Mouse (Mus musculus) embryonic facial prominence, embryonic 15.5 days (tissue): ENCODE results near the gene Phka2. TPM values are rescaled to one million over a fixed set of nuclear protein-coding genes. Genes with fewer than 3 reads are reported as not detected.

Experiments used
- ATAC-seq: fragments of 200-750 bp; cut with Nextera tagmentation; 2 replicates; pipeline ENCODE4 v1.8.0; 2017; ENCODE audit warnings: low read depth, moderate TSS enrichment; ENCODE audit not compliant: insufficient number of reproducible peaks, low FRiP score, low TSS enrichment
- H3K27ac ChIP-seq: fragments of 300-500 bp; sonication (generic); replicated peaks from 2 replicates; pipeline ENCODE4 v1.5.1; 2015; ENCODE audit warnings: mild to moderate bottlenecking, inconsistent platforms
- H3K27me3 ChIP-seq: fragments of 300-500 bp; sonication (generic); 2 replicates; pipeline ENCODE4 v1.6.1; 2015; ENCODE audit warnings: inconsistent platforms
- H3K36me3 ChIP-seq: fragments of 300-500 bp; sonication (generic); 2 replicates; pipeline ENCODE4 v1.6.1; 2015; ENCODE audit warnings: mild to moderate bottlenecking, inconsistent platforms
- H3K4me1 ChIP-seq: fragments of 300-500 bp; sonication (generic); 2 replicates; pipeline ENCODE4 v1.6.1; 2015; ENCODE audit warnings: inconsistent platforms
- H3K4me2 ChIP-seq: fragments of 300-500 bp; sonication (generic); replicated peaks from 2 replicates; pipeline ENCODE4 v1.6.1; 2015; ENCODE audit warnings: mild to moderate bottlenecking, inconsistent platforms
- H3K4me3 ChIP-seq: fragments of 300-500 bp; sonication (generic); replicated peaks from 2 replicates; pipeline ENCODE4 v1.5.1; 2015; ENCODE audit warnings: mild to moderate bottlenecking, inconsistent platforms
- H3K9ac ChIP-seq: fragments of 300-500 bp; sonication (generic); 2 replicates; pipeline ENCODE4 v1.6.1; 2015; ENCODE audit warnings: inconsistent platforms
- H3K9me3 ChIP-seq: fragments of 300-500 bp; sonication (generic); replicated peaks from 2 replicates; pipeline ENCODE4 v1.6.1; 2016; ENCODE audit warnings: inconsistent platforms
- WGBS: fragments of 180-500 bp; shearing (Covaris S2); methylation state at CpG from one replicate; pipeline ENCODE4 v1.1.7; 2015; 5-methylcytosine and 5-hydroxymethylcytosine counted together
- polyA plus RNA-seq: library from polyadenylated mRNA; unstranded; fragments of >200 nt; fragmentation: Nextera tagmentation; extraction: Ambion mirVana; gene quantifications from 2 replicates; pipeline ENCODE4 v1.2.1, GENCODE M21; 2015

Phka2 gene
- 19.1 and 20.0 TPM in 2 replicates for polyA plus RNA-seq

GRCm38 (mm10) chrX:160502048-160503041 is at the start of gene Phka2:
Gene Phka2 (plus strand): TSS chrX:160502166.
- peaks cover 8% of the 10 kb centered on the region; the same call in 1 of the 2 replicates for H3K27me3 ChIP-seq
- H3K27ac ChIP-seq, result peak within 1 kb of the TSS; percentile 82
- peak; percentile 95 for ATAC-seq
- no peaks in the 10 kb centered on the region for H3K36me3 ChIP-seq
- H3K4me1 ChIP-seq, result 0 out of 2 replicates have a peak, but pooled peaks cover 9% of the 10 kb centered on the region
- H3K4me3 ChIP-seq, result peak within 1 kb of the TSS; percentile 60
- H3K9me3 ChIP-seq, result no peaks in the 10 kb centered on the region
- peak within 1 kb of the TSS; percentile 33 for H3K9ac ChIP-seq
- H3K4me2 ChIP-seq, result peak within 1 kb of the TSS; percentile 49
- 18% methylated on average over 60 of the region's 61 CpGs for WGBS

GRCm38 (mm10) chrX:160455686-160456085 is 46.3 kb upstream of the Phka2 start:
- Histone ChIP-seq H3K27ac (no peak overlapping the region), H3K27me3 (no peaks in the 10 kb centered on the region), H3K36me3 (no peaks in the 10 kb centered on the region), H3K4me1 (no peaks in the 10 kb centered on the region), H3K4me3 (no peak overlapping the region), H3K4me2 (no peak overlapping the region), H3K9ac (no peak overlapping the region), H3K9me3 (no peaks in the 10 kb centered on the region)
- WGBS, result 67% methylated on average over 5 of the region's 5 CpGs
- no peak for ATAC-seq

- Histone ChIP-seq H3K4me3 (no peak overlapping the region), H3K9me3 (no peaks in the 10 kb centered on the region), H3K27ac (no peak overlapping the region), H3K27me3 (no peaks in the 10 kb centered on the region), H3K9ac (no peak overlapping the region), H3K4me2 (no peak overlapping the region), H3K36me3 (no peaks in the 10 kb centered on the region), H3K4me1 (no peaks in the 10 kb centered on the region)
- 62% methylated on average over 3 of the region's 3 CpGs for WGBS
- no peak for ATAC-seq
These were observed 30.6 kb upstream of the Phka2 start for GRCm38 (mm10) chrX:160471257-160471786.

DNA sequence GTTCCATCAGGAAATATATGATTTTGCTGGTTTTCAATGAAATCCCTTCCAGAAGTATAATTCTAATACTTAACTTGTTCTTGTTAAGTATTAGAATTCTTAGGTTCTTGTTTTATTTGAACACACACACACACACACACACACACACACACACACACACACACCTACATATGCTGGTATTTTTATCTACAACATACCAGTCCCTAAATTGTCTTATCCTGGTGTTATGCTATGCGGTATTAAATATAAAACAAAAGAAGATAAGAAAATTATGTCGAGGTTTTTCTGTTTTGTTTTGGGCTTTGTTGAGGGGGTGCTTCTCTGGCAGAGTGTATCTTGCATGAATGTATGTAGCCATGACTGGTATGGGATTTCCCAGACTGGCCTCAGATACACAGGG is 12.2 kb upstream of the Phka2 start:
- Histone ChIP-seq H3K4me2 (no peak overlapping the region), H3K36me3 (no peaks in the 10 kb centered on the region), H3K27me3 (0 out of 2 replicates have a peak, but pooled peaks cover 3% of the 10 kb centered on the region), H3K4me3 (no peak overlapping the region), H3K9me3 (no peaks in the 10 kb centered on the region), H3K27ac (no peak overlapping the region), H3K9ac (no peak overlapping the region), H3K4me1 (no peaks in the 10 kb centered on the region)
- WGBS, result 75% methylated on average over 2 of the region's 2 CpGs
- no peak for ATAC-seq

DNA sequence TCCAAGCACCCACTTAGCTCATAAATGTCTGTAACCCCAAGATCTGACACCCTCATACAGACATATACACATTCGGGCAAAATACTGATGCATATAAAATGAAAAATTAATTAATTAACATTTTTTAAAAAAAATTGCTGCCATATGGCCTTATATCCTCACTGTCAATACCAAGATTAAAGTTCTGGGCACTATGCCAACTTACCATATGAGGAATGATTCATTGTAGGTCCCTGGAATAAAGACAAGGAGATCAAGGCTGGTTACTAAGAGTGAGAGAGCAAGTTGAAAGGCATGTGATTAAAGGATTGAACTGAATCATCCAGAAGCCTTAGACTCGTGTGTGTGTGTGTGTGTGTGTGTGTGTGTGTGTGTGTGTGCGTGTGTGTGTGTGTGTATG is 7.6 kb upstream of the Phka2 start:
- ATAC-seq, result no peak
- 0 out of 2 replicates have a peak, but pooled peaks cover 8% of the 10 kb centered on the region for H3K27me3 ChIP-seq
- no peak overlapping the region for H3K9ac ChIP-seq
- no peak overlapping the region for H3K27ac ChIP-seq
- 40% methylated on average over 3 of the region's 3 CpGs for WGBS
- no peaks in the 10 kb centered on the region for H3K36me3 ChIP-seq
- no peak overlapping the region for H3K4me3 ChIP-seq
- H3K4me2 ChIP-seq, result no peak overlapping the region
- H3K4me1 ChIP-seq, result no peaks in the 10 kb centered on the region
- H3K9me3 ChIP-seq, result no peaks in the 10 kb centered on the region

GRCm38 (mm10) chrX:160494921-160495320 is 7.0 kb upstream of the Phka2 start:
- WGBS, result 40% methylated on average over 6 of the region's 6 CpGs
- Histone ChIP-seq H3K9ac (no peak overlapping the region), H3K27ac (no peak overlapping the region), H3K9me3 (no peaks in the 10 kb centered on the region), H3K4me3 (no peak overlapping the region), H3K4me1 (no peaks in the 10 kb centered on the region), H3K4me2 (no peak overlapping the region), H3K36me3 (no peaks in the 10 kb centered on the region), H3K27me3 (0 out of 2 replicates have a peak, but pooled peaks cover 8% of the 10 kb centered on the region)
- ATAC-seq, result no peak

DNA sequence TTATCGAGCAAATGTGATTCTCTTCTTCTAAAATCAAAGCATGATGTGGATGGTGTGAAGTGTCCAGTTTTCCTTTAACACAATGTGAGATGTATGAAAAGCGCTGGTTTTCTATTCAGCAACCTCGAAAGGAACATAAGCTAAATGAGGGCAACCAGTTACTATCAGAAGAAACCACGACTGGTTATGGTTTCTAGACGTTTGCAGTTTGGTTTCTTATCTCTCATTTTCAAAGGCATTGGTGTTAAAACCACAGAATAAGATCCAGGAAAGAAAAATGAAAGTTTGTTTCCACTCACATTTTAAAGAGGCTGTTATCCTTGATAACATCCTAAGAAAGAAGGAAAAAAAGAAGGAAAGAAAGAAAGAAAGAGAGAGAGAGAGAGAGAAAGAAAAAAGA is 5.5 kb upstream of the Phka2 start:
- WGBS, result 71% methylated on average over 5 of the region's 5 CpGs
- Histone ChIP-seq H3K36me3 (no peaks in the 10 kb centered on the region), H3K4me2 (no peak overlapping the region), H3K9me3 (no peaks in the 10 kb centered on the region), H3K27ac (no peak overlapping the region), H3K4me3 (no peak overlapping the region), H3K9ac (no peak overlapping the region), H3K27me3 (0 out of 2 replicates have a peak, but pooled peaks cover 8% of the 10 kb centered on the region), H3K4me1 (no peaks in the 10 kb centered on the region)
- ATAC-seq, result no peak

DNA sequence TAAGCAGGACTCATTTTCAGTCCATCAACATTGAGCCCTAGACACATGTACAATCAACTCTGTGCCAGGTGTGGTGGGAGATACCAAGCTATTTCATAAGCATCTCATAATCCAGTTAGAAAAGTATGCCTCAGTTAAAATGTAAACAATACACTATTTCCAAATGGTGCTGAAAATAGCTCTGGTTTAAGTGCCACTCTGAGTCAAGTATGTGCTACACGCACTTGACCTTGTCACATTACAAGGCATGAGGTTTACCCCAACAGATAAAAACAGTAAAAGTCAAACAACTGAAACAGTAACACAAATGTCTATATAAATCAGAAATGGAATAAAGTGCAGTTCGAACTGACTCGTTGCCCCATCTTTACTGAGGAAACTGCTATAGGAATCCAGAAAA is 871 bp upstream of the Phka2 start:
- no peak for ATAC-seq
- no peak overlapping the region for H3K27ac ChIP-seq
- peak overlapping the region; percentile 46; the same call in 1 of the 2 replicates for H3K4me2 ChIP-seq
- no peak overlapping the region for H3K4me3 ChIP-seq
- WGBS, result 83% methylated on average over 3 of the region's 3 CpGs
- H3K27me3 ChIP-seq, result peaks cover 8% of the 10 kb centered on the region; the same call in 1 of the 2 replicates
- 0 out of 2 replicates have a peak, but pooled peaks cover 9% of the 10 kb centered on the region for H3K4me1 ChIP-seq
- no peaks in the 10 kb centered on the region for H3K9me3 ChIP-seq
- no peaks in the 10 kb centered on the region for H3K36me3 ChIP-seq
- H3K9ac ChIP-seq, result no peak overlapping the region

DNA sequence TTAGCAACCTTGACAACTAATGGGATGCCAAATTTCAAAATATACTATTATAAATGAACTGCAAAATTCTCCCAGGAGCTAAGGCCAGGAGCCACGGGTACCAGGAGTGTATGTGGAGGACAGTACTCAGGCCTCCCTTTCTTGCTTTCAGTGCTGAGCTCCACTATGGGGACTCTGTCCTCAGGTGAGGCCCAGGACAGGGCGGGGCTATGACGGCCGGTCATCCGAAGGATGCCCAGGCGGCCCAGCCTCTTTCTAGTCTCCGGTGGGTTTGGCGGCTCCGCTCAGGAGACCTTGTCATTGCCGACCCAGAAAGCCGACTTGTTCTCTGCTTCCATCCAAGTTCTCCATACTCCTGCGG is 299 bp upstream of the Phka2 start:
- Histone ChIP-seq H3K9me3 (no peaks in the 10 kb centered on the region), H3K4me3 (peak overlapping the region; percentile 60), H3K27ac (peak overlapping the region; percentile 82; the same call in 1 of the 2 replicates), H3K4me1 (0 out of 2 replicates have a peak, but pooled peaks cover 9% of the 10 kb centered on the region), H3K27me3 (peaks cover 8% of the 10 kb centered on the region; the same call in 1 of the 2 replicates), H3K36me3 (no peaks in the 10 kb centered on the region), H3K4me2 (peak overlapping the region; percentile 46), H3K9ac (peak overlapping the region; percentile 33; the same call in 1 of the 2 replicates)
- ATAC-seq, result peak; percentile 44; the same call in 1 of the 2 replicates
- 13% methylated on average over 6 of the region's 12 CpGs for WGBS

DNA sequence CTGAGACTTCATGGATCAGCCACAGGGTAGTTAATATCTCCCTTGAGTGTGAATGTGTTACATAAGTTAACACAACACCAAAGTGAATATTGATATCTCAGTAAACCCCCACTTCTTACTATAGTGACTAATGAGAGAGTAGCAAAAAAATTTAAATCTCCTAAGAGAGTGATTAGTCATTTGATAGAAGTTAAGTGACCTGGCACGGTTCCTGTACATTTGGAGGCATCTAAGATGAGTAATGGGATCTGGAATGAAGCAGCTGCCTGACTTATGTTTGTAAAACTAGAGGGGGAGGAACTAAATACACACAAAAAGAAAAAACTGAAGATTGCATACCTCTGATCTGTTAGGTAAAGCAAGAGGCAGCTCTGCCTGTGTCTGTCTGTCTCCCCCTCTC is 7.1 kb downstream of the Phka2 start:
- no peaks in the 10 kb centered on the region; the same call in 1 of the 2 replicates for H3K27me3 ChIP-seq
- ATAC-seq, result no peak
- no peak overlapping the region for H3K4me2 ChIP-seq
- no peak overlapping the region for H3K4me3 ChIP-seq
- H3K27ac ChIP-seq, result no peak overlapping the region
- 0 out of 2 replicates have a peak, but pooled peaks cover 3% of the 10 kb centered on the region for H3K4me1 ChIP-seq
- no peak overlapping the region for H3K9ac ChIP-seq
- no peaks in the 10 kb centered on the region for H3K9me3 ChIP-seq
- no peaks in the 10 kb centered on the region for H3K36me3 ChIP-seq
- 57% methylated on average over 1 of the region's 1 CpGs for WGBS

DNA sequence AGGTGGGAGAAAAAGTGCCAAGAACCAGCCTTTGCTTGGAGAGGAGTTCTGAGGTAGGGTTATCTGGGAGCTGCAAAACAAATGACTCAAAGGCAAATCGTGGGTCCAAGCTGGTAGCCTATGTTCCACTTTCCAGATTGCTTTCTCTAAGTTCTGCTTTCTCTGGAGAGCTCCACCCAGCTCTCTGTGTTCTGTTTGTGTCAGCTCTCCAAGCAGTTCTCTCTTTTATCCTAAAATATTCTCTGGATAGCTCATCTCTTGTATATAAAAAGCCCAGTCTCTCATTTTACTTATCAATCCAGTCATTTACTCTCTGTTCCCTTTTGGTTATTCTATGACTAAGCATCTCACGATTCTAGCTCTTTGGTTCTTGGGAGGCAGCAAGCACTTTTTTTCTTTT is 8.2 kb downstream of the Phka2 start:
- Histone ChIP-seq H3K9me3 (no peaks in the 10 kb centered on the region), H3K9ac (no peak overlapping the region), H3K4me1 (no peaks in the 10 kb centered on the region), H3K4me2 (no peak overlapping the region), H3K27me3 (no peaks in the 10 kb centered on the region; the same call in 1 of the 2 replicates), H3K4me3 (no peak overlapping the region), H3K27ac (no peak overlapping the region), H3K36me3 (no peaks in the 10 kb centered on the region)
- 70% methylated on average over 2 of the region's 2 CpGs for WGBS
- ATAC-seq, result no peak
